Mouse (Mus musculus): ENCODE measurements around the gene Kcnip4. TPM values are rescaled to one million over a fixed set of nuclear protein-coding genes. Genes with fewer than 3 reads are reported as not detected.

Kcnip4 gene
- total and polyA plus RNA-seq, 2 experiments from 2014 or later: 22.6 to 30.1 TPM

- DNase-seq (ENCODE audit: low spot score): peak; percentile 10
Measured at GRCm38 (mm10) chr5:49047960-49048359, 476.7 kb downstream of the Kcnip4 start.

GRCm38 (mm10) chr5:49041259-49041845 lies 483.4 kb downstream of the Kcnip4 start:
- 22% methylated on average over 6 of the region's 6 CpGs for WGBS
- DNase-seq (ENCODE audit: low spot score): no peak

More at GRCm38 (mm10) chr5:49047960-49048359, 476.7 kb downstream of the Kcnip4 start:
- Histone ChIP-seq H3K4me2 (ENCODE audit: low read depth, low read length, poor library complexity, severe bottlenecking) (no peak overlapping the region), H3K27ac (ENCODE audit: low read depth, low read length) (no peak overlapping the region), H3K9ac (replicated peaks; ENCODE audit: low read length, poor library complexity, severe bottlenecking) (no peak overlapping the region), H3K27me3 (ENCODE audit: insufficient read depth, low read length) (no peaks in the 10 kb centered on the region), H3K9me3 (ENCODE audit: low read length) (no peaks in the 10 kb centered on the region), H3K36me3 (ENCODE audit: insufficient read depth, low read length) (no peaks in the 10 kb centered on the region), H3K4me1 (ENCODE audit: insufficient read depth, low read length) (no peaks in the 10 kb centered on the region), H3K4me3 (ENCODE audit: low read depth, low read length) (no peak overlapping the region)
- WGBS: 77% methylated on average over 1 of the region's 1 CpGs
- TF ChIP-seq CTCF (IDR thresholded peaks at IDR 0.05): no peak
- no peak for ATAC-seq (ENCODE audit: low FRiP score)

GRCm38 (mm10) chr5:48997359-48997758 lies 527.3 kb downstream of the Kcnip4 start:
- peak; percentile 8 for DNase-seq (ENCODE audit: low spot score)
- no peaks in the 10 kb centered on the region for H3K4me1 ChIP-seq (ENCODE audit: insufficient read depth, low read length)
- H3K9me3 ChIP-seq (ENCODE audit: low read length): no peaks in the 10 kb centered on the region
- H3K4me3 ChIP-seq (ENCODE audit: low read depth, low read length): no peak overlapping the region
- no peak overlapping the region for H3K9ac ChIP-seq (replicated peaks; ENCODE audit: low read length, poor library complexity, severe bottlenecking)
- no peaks in the 10 kb centered on the region for H3K27me3 ChIP-seq (ENCODE audit: insufficient read depth, low read length)
- H3K36me3 ChIP-seq (ENCODE audit: insufficient read depth, low read length): no peaks in the 10 kb centered on the region
- H3K27ac ChIP-seq (ENCODE audit: low read depth, low read length): no peak overlapping the region
- 66% methylated on average over 4 of the region's 4 CpGs for WGBS
- TF ChIP-seq CTCF (IDR thresholded peaks at IDR 0.05): no peak
- no peak for ATAC-seq (ENCODE audit: low FRiP score)
- H3K4me2 ChIP-seq (ENCODE audit: low read depth, low read length, poor library complexity, severe bottlenecking): no peak overlapping the region

More at GRCm38 (mm10) chr5:49041259-49041845, 483.4 kb downstream of the Kcnip4 start:
- no peak for TF ChIP-seq CTCF (IDR thresholded peaks at IDR 0.05)
- Histone ChIP-seq H3K9ac (replicated peaks; ENCODE audit: low read length, poor library complexity, severe bottlenecking) (no peak overlapping the region), H3K27me3 (ENCODE audit: insufficient read depth, low read length) (no peaks in the 10 kb centered on the region), H3K27ac (ENCODE audit: low read depth, low read length) (no peak overlapping the region), H3K4me1 (ENCODE audit: insufficient read depth, low read length) (no peaks in the 10 kb centered on the region), H3K4me3 (ENCODE audit: low read depth, low read length) (no peak overlapping the region), H3K4me2 (ENCODE audit: low read depth, low read length, poor library complexity, severe bottlenecking) (no peak overlapping the region), H3K9me3 (ENCODE audit: low read length) (no peaks in the 10 kb centered on the region), H3K36me3 (ENCODE audit: insufficient read depth, low read length) (no peaks in the 10 kb centered on the region)
- no peak for ATAC-seq (ENCODE audit: low FRiP score)

- ATAC-seq (ENCODE audit: low FRiP score) (no peak), DNase-seq (ENCODE audit: low spot score) (no peak)
- Histone ChIP-seq H3K27ac (ENCODE audit: low read depth, low read length) (no peak overlapping the region), H3K9ac (replicated peaks; ENCODE audit: low read length, poor library complexity, severe bottlenecking) (no peak overlapping the region), H3K27me3 (ENCODE audit: insufficient read depth, low read length) (no peaks in the 10 kb centered on the region), H3K4me3 (ENCODE audit: low read depth, low read length) (no peak overlapping the region), H3K4me2 (ENCODE audit: low read depth, low read length, poor library complexity, severe bottlenecking) (no peak overlapping the region), H3K9me3 (ENCODE audit: low read length) (no peaks in the 10 kb centered on the region), H3K36me3 (ENCODE audit: insufficient read depth, low read length) (no peaks in the 10 kb centered on the region), H3K4me1 (ENCODE audit: insufficient read depth, low read length) (no peaks in the 10 kb centered on the region)
- 92% methylated on average over 1 of the region's 1 CpGs for WGBS
- TF ChIP-seq CTCF (IDR thresholded peaks at IDR 0.05): no peak
Measured at GRCm38 (mm10) chr5:48989145-48989659, 535.5 kb downstream of the Kcnip4 start.

GRCm38 (mm10) chr5:48942378-48943088 lies 582.2 kb downstream of the Kcnip4 start:
- no peaks in the 10 kb centered on the region for H3K36me3 ChIP-seq (ENCODE audit: insufficient read depth, low read length)
- H3K9ac ChIP-seq (replicated peaks; ENCODE audit: low read length, poor library complexity, severe bottlenecking): no peak overlapping the region
- DNase-seq (ENCODE audit: low spot score) (no peak), ATAC-seq (ENCODE audit: low FRiP score) (no peak)
- no peak overlapping the region for H3K4me2 ChIP-seq (ENCODE audit: low read depth, low read length, poor library complexity, severe bottlenecking)
- no peak for TF ChIP-seq CTCF (IDR thresholded peaks at IDR 0.05)
- WGBS: 92% methylated on average over 2 of the region's 2 CpGs
- no peaks in the 10 kb centered on the region for H3K27me3 ChIP-seq (ENCODE audit: insufficient read depth, low read length)
- no peaks in the 10 kb centered on the region for H3K4me1 ChIP-seq (ENCODE audit: insufficient read depth, low read length)
- no peak overlapping the region for H3K27ac ChIP-seq (ENCODE audit: low read depth, low read length)
- no peak overlapping the region for H3K4me3 ChIP-seq (ENCODE audit: low read depth, low read length)
- no peaks in the 10 kb centered on the region for H3K9me3 ChIP-seq (ENCODE audit: low read length)

GRCm38 (mm10) chr5:48931881-48932280 lies 592.8 kb downstream of the Kcnip4 start:
- H3K4me1 ChIP-seq (ENCODE audit: insufficient read depth, low read length): no peaks in the 10 kb centered on the region
- 93% methylated on average over 2 of the region's 2 CpGs for whole genome bisulfite sequencing
- no peak for ATAC-seq (ENCODE audit: low FRiP score)
- no peak overlapping the region for H3K4me2 ChIP-seq (ENCODE audit: low read depth, low read length, poor library complexity, severe bottlenecking)
- H3K27ac ChIP-seq (ENCODE audit: low read depth, low read length): no peak overlapping the region
- no peak overlapping the region for H3K4me3 ChIP-seq (ENCODE audit: low read depth, low read length)
- TF ChIP-seq CTCF (IDR thresholded peaks at IDR 0.05): no peak
- H3K27me3 ChIP-seq (ENCODE audit: insufficient read depth, low read length): no peaks in the 10 kb centered on the region
- no peak overlapping the region for H3K9ac ChIP-seq (replicated peaks; ENCODE audit: low read length, poor library complexity, severe bottlenecking)
- no peak for DNase-seq (ENCODE audit: low spot score)
- no peaks in the 10 kb centered on the region for H3K9me3 ChIP-seq (ENCODE audit: low read length)
- H3K36me3 ChIP-seq (ENCODE audit: insufficient read depth, low read length): no peaks in the 10 kb centered on the region

Measured in midbrain, postnatal 0 days (tissue).